Mouse (Mus musculus) intestine, postnatal 0 days (tissue): ENCODE measurements around the gene Wnt9a. TPM values are rescaled to one million over a fixed set of nuclear protein-coding genes. Genes with fewer than 3 reads are reported as not detected.

Experiments used
- ATAC-seq: fragments of 200-750 bp; cut with Nextera tagmentation; 2 replicates; pipeline ENCODE4 v1.8.0; 2017; ENCODE audit warnings: mild to moderate bottlenecking, moderate TSS enrichment, moderate library complexity
- H3K27ac ChIP-seq: fragments of 300-500 bp; sonication (generic); 2 replicates; pipeline ENCODE4 v1.5.1; 2014; ENCODE audit warnings: mild to moderate bottlenecking, low read depth, low read length, moderate library complexity
- H3K27me3 ChIP-seq: fragments of 300-500 bp; sonication (generic); replicated peaks from 2 replicates; pipeline ENCODE4 v1.6.1; 2014; ENCODE audit warnings: low read length, mixed read lengths; ENCODE audit not compliant: control insufficient read depth, insufficient read depth
- H3K36me3 ChIP-seq: fragments of 300-500 bp; sonication (generic); 2 replicates; pipeline ENCODE4 v1.6.1; 2014; ENCODE audit warnings: mild to moderate bottlenecking, moderate library complexity; ENCODE audit not compliant: control insufficient read depth, insufficient read depth
- H3K4me1 ChIP-seq: fragments of 300-500 bp; sonication (generic); replicated peaks from 2 replicates; pipeline ENCODE4 v1.6.1; 2014; ENCODE audit warnings: antibody characterized with exemption, low read length, mixed read lengths; ENCODE audit not compliant: control insufficient read depth, insufficient read depth
- H3K4me2 ChIP-seq: fragments of 300-500 bp; sonication (generic); replicated peaks from 2 replicates; pipeline ENCODE4 v1.6.1; 2014; ENCODE audit warnings: low read depth, mild to moderate bottlenecking, moderate library complexity
- H3K4me3 ChIP-seq: fragments of 300-500 bp; sonication (generic); 2 replicates; pipeline ENCODE4 v1.5.1; 2014; ENCODE audit warnings: low read depth, low read length
- H3K9ac ChIP-seq: fragments of 300-500 bp; sonication (generic); 2 replicates; pipeline ENCODE4 v1.6.1; 2014; ENCODE audit warnings: mild to moderate bottlenecking, low read depth, low read length
- H3K9me3 ChIP-seq: fragments of 300-500 bp; sonication (generic); 2 replicates; pipeline ENCODE4 v1.6.1; 2016; ENCODE audit warnings: mixed run types; ENCODE audit not compliant: control insufficient read depth
- CTCF ChIP-seq: sonication (generic); IDR thresholded peaks from 2 replicates; pipeline ENCODE4 v1.5.1; 2016; ENCODE audit warnings: low read depth, mild to moderate bottlenecking, control low read depth, antibody characterized with exemption, moderate library complexity
- whole genome bisulfite sequencing: fragments of 180-500 bp; shearing (Covaris S2); extraction: QIAGEN DNeasy Blood & Tissue Kit; methylation state at CpG from one replicate; pipeline ENCODE4 v1.1.7; 2014; 5-methylcytosine and 5-hydroxymethylcytosine counted together
- polyA plus RNA-seq: library from polyadenylated mRNA; unstranded; fragments of >200 nt; fragmentation: Nextera tagmentation; extraction: Ambion mirVana; gene quantifications from 2 replicates; pipeline ENCODE4 v1.2.1, GENCODE M21; 2015

Wnt9a gene
- polyA plus RNA-seq, 1 experiment from 2014 or later = 2.2 TPM

- no peak for ATAC-seq
- 50% methylated on average over 8 of the region's 8 CpGs for WGBS
- H3K9me3 ChIP-seq = no peaks in the 10 kb centered on the region
- no peak overlapping the region for H3K4me3 ChIP-seq
- peaks cover 19% of the 10 kb centered on the region for H3K27me3 ChIP-seq
- H3K4me2 ChIP-seq = no peak overlapping the region
- H3K27ac ChIP-seq = no peak overlapping the region
- no peaks in the 10 kb centered on the region for H3K36me3 ChIP-seq
- TF ChIP-seq CTCF = no peak
- H3K9ac ChIP-seq = no peak overlapping the region
- H3K4me1 ChIP-seq = no peaks in the 10 kb centered on the region
Measured at GRCm38 (mm10) chr11:59312501-59312900, 5.8 kb downstream of the Wnt9a start.

GRCm38 (mm10) chr11:59313029-59313811, 6.5 kb downstream of the Wnt9a start:
- WGBS = 45% methylated on average over 17 of the region's 17 CpGs
- Histone ChIP-seq H3K9ac (no peak overlapping the region), H3K9me3 (no peaks in the 10 kb centered on the region), H3K4me2 (no peak overlapping the region), H3K36me3 (no peaks in the 10 kb centered on the region), H3K4me1 (no peaks in the 10 kb centered on the region), H3K27ac (no peak overlapping the region), H3K4me3 (no peak overlapping the region), H3K27me3 (peaks cover 13% of the 10 kb centered on the region)
- no peak for ATAC-seq
- no peak for TF ChIP-seq CTCF

- H3K9ac ChIP-seq = no peak overlapping the region
- H3K4me3 ChIP-seq = no peak overlapping the region
- no peaks in the 10 kb centered on the region for H3K9me3 ChIP-seq
- H3K27me3 ChIP-seq = peaks cover 6% of the 10 kb centered on the region
- WGBS = 58% methylated on average over 11 of the region's 11 CpGs
- no peak overlapping the region for H3K4me2 ChIP-seq
- no peaks in the 10 kb centered on the region for H3K36me3 ChIP-seq
- ATAC-seq = no peak
- H3K27ac ChIP-seq = no peak overlapping the region
- H3K4me1 ChIP-seq = no peaks in the 10 kb centered on the region
- TF ChIP-seq CTCF = no peak
Measured at GRCm38 (mm10) chr11:59313944-59314343, 7.2 kb downstream of the Wnt9a start.

GRCm38 (mm10) chr11:59316517-59316916, 9.8 kb downstream of the Wnt9a start:
- no peak overlapping the region for H3K27ac ChIP-seq
- H3K4me2 ChIP-seq = no peak overlapping the region
- no peak for ATAC-seq
- no peak overlapping the region for H3K9ac ChIP-seq
- H3K4me1 ChIP-seq = no peaks in the 10 kb centered on the region
- TF ChIP-seq CTCF = no peak
- no peaks in the 10 kb centered on the region for H3K36me3 ChIP-seq
- 71% methylated on average over 6 of the region's 6 CpGs for WGBS
- H3K9me3 ChIP-seq = no peaks in the 10 kb centered on the region
- no peak overlapping the region for H3K4me3 ChIP-seq
- H3K27me3 ChIP-seq = no peaks in the 10 kb centered on the region; the same call in 1 of the 2 replicates

GRCm38 (mm10) chr11:59322988-59323387, 16.3 kb downstream of the Wnt9a start:
- WGBS = 71% methylated on average over 3 of the region's 3 CpGs
- Histone ChIP-seq H3K9me3 (no peaks in the 10 kb centered on the region), H3K27ac (no peak overlapping the region), H3K36me3 (no peaks in the 10 kb centered on the region), H3K27me3 (no peaks in the 10 kb centered on the region; the same call in 1 of the 2 replicates), H3K4me2 (no peak overlapping the region), H3K4me1 (no peaks in the 10 kb centered on the region), H3K9ac (no peak overlapping the region), H3K4me3 (no peak overlapping the region)
- no peak for ATAC-seq
- TF ChIP-seq CTCF = no peak

- no peaks in the 10 kb centered on the region for H3K4me1 ChIP-seq
- H3K4me2 ChIP-seq = no peak overlapping the region
- H3K36me3 ChIP-seq = no peaks in the 10 kb centered on the region
- ATAC-seq = no peak
- WGBS = 57% methylated on average over 5 of the region's 5 CpGs
- H3K27ac ChIP-seq = no peak overlapping the region
- no peaks in the 10 kb centered on the region for H3K9me3 ChIP-seq
- H3K4me3 ChIP-seq = no peak overlapping the region
- no peak overlapping the region for H3K9ac ChIP-seq
- no peaks in the 10 kb centered on the region; the same call in 1 of the 2 replicates for H3K27me3 ChIP-seq
- TF ChIP-seq CTCF = no peak
Measured at GRCm38 (mm10) chr11:59324777-59325176, 18.0 kb downstream of the Wnt9a start.

GRCm38 (mm10) chr11:59327625-59328024, 20.9 kb downstream of the Wnt9a start:
- H3K4me1 ChIP-seq = no peaks in the 10 kb centered on the region
- 82% methylated on average over 18 of the region's 18 CpGs for WGBS
- no peak overlapping the region for H3K27ac ChIP-seq
- H3K36me3 ChIP-seq = no peaks in the 10 kb centered on the region
- no peak for ATAC-seq
- H3K27me3 ChIP-seq = no peaks in the 10 kb centered on the region
- H3K9me3 ChIP-seq = no peaks in the 10 kb centered on the region
- TF ChIP-seq CTCF = no peak
- no peak overlapping the region for H3K4me3 ChIP-seq
- H3K9ac ChIP-seq = no peak overlapping the region
- H3K4me2 ChIP-seq = no peak overlapping the region
